Mouse (Mus musculus): ENCODE measurements around the gene Ubtd2. TPM values are rescaled to one million over a fixed set of nuclear protein-coding genes. Genes with fewer than 3 reads are reported as not detected.
A peak's percentile ranks its signal among the peaks of the same experiment; 100 is the strongest.

Ubtd2 gene
- polyA plus RNA-seq, 1 experiment from 2014 or later: 27.1 TPM

DNA sequence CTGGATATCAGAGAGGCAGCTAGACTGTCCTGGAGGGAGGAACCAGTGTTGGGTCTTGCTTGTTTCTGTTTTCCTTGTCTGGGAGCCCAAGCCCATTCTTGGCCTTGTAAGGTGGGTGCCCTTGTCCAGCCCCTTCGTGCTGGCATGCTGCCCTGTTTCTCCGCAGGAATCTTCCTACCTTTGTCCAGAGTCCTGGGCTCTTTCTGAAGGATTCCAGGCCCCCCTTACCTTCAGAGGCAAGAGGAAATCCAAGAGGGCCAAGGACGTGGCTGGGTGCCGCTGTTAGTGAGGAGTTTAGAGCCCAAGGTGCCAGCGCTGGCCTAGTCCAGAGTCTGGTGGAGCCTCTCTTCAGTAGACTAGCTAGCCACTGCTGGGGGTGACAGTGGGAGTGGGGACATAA is 89.3 kb downstream of the Ubtd2 start:
- H3K4me2 ChIP-seq (ENCODE audit: low read depth, low read length): no peak overlapping the region
- H3K4me1 ChIP-seq (ENCODE audit: control insufficient read depth, insufficient read depth, low read length): peaks cover 9% of the 10 kb centered on the region
- no peak for ATAC-seq (replicated peaks; ENCODE audit: extremely low read depth, insufficient read depth, low FRiP score)
- WGBS: 89% methylated on average over 5 of the region's 5 CpGs
- H3K9me3 ChIP-seq (replicated peaks; ENCODE audit: control insufficient read depth, low read length): no peaks in the 10 kb centered on the region
- no peak overlapping the region for H3K4me3 ChIP-seq (ENCODE audit: low read length)
- no peak overlapping the region for H3K9ac ChIP-seq (ENCODE audit: low read length)
- H3K27me3 ChIP-seq (ENCODE audit: control insufficient read depth, insufficient read depth, low read length): no peaks in the 10 kb centered on the region
- H3K36me3 ChIP-seq (ENCODE audit: control insufficient read depth, insufficient read depth): no peaks in the 10 kb centered on the region
- H3K27ac ChIP-seq (ENCODE audit: low read length): no peak overlapping the region

DNA sequence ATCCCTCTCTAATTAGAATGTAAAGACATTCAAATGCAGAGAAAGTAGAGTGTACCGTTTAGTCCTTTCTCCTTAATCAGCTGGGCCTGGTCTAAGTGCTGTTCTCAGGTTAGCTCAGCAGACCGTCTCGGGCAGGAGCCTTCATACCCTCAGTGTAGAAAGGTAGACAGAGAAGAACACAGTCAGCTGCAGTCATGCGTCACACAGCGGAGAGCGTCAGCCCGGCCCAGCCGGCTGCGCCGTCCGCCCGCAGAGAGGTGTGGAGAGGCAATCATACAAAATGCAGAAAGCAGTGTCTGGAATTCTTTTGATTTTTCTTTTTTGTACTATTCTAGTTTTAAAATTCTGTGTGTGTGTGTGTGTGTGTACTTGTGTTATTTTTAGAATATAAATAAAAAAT is 90.4 kb downstream of the Ubtd2 start:
- Histone ChIP-seq H3K27ac (ENCODE audit: low read length) (no peak overlapping the region), H3K9ac (ENCODE audit: low read length) (no peak overlapping the region), H3K4me3 (ENCODE audit: low read length) (no peak overlapping the region), H3K4me2 (ENCODE audit: low read depth, low read length) (no peak overlapping the region), H3K36me3 (ENCODE audit: control insufficient read depth, insufficient read depth) (no peaks in the 10 kb centered on the region), H3K4me1 (ENCODE audit: control insufficient read depth, insufficient read depth, low read length) (peaks cover 12% of the 10 kb centered on the region), H3K27me3 (ENCODE audit: control insufficient read depth, insufficient read depth, low read length) (no peaks in the 10 kb centered on the region), H3K9me3 (replicated peaks; ENCODE audit: control insufficient read depth, low read length) (no peaks in the 10 kb centered on the region)
- 84% methylated on average over 12 of the region's 12 CpGs for WGBS
- no peak for ATAC-seq (replicated peaks; ENCODE audit: extremely low read depth, insufficient read depth, low FRiP score)

DNA sequence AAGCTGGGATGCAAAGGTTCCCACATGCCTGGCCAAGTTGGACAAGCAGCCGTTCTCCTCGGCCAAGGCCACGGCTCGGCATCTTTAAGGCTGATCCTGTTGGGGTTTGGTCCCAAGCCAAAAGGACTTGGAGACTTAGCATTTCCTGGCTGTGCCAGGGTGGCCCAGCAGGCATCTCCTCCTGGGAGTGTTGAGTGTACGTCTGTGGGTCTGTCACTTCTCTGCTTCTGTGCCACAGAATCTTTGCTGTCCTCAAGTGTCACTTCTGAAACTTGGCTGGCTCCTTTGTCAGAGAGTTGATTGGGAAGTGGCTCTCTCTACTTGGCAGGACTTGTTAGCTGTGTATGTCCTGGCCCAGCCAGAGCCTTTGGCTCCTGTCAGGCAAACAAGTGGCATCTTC is 91.3 kb downstream of the Ubtd2 start:
- no peaks in the 10 kb centered on the region for H3K36me3 ChIP-seq (ENCODE audit: control insufficient read depth, insufficient read depth)
- peaks cover 12% of the 10 kb centered on the region for H3K4me1 ChIP-seq (ENCODE audit: control insufficient read depth, insufficient read depth, low read length)
- 38% methylated on average over 5 of the region's 5 CpGs for WGBS
- no peaks in the 10 kb centered on the region for H3K27me3 ChIP-seq (ENCODE audit: control insufficient read depth, insufficient read depth, low read length)
- no peak overlapping the region for H3K4me2 ChIP-seq (ENCODE audit: low read depth, low read length)
- H3K4me3 ChIP-seq (ENCODE audit: low read length): no peak overlapping the region
- no peak overlapping the region for H3K9ac ChIP-seq (ENCODE audit: low read length)
- no peaks in the 10 kb centered on the region for H3K9me3 ChIP-seq (replicated peaks; ENCODE audit: control insufficient read depth, low read length)
- no peak for ATAC-seq (replicated peaks; ENCODE audit: extremely low read depth, insufficient read depth, low FRiP score)
- no peak overlapping the region for H3K27ac ChIP-seq (ENCODE audit: low read length)

DNA sequence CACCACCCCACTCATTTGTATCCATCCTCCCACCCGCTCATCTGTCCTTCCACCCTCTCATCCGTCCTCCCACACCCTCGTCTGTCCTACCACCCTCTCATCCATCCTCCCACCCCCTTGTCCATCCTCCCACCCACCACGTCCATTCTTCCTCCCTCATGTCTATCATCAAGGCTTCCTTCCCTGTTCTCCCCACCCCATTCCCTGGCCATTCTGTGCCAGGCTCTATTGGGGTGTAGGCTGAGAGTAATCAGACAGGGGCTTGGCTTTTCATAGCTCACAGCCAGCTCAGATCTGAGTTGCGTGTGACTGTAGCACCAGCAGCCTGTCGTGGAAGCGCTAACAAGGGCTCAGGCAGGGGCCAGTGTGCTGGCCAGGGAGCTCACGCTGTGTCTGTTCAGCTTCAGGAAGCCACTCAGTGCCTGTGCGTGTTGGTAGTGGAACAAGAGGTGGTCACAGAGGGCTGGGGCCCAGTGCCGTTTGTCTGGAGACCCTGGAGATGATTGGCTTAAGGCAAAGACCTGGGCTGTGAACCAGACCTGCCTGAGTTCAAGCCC is 92.3 kb downstream of the Ubtd2 start:
- no peak overlapping the region for H3K27ac ChIP-seq (ENCODE audit: low read length)

DNA sequence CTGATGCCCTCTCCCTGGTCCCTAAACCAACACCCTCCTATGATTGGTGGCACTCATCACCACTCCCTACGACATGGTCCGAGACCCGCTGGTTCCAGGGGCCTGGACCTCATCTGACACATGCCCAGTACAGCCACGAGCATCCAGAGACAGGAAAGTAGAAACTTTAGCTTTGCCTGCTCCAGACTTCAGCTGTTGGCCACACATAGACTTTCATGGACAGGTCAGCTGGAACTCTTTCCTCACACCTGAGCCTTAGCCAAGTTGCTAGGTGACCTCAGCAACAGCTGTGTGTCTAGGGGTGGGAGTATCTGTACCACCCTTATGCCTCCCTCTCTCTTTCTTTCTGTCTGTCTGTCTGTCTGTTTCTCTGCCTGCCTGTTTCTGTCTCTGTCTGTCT is 93.1 kb downstream of the Ubtd2 start:
- no peak overlapping the region for H3K4me2 ChIP-seq (ENCODE audit: low read depth, low read length)
- no peak for ATAC-seq (replicated peaks; ENCODE audit: extremely low read depth, insufficient read depth, low FRiP score)
- H3K4me3 ChIP-seq (ENCODE audit: low read length): no peak overlapping the region
- H3K4me1 ChIP-seq (ENCODE audit: control insufficient read depth, insufficient read depth, low read length): peaks cover 25% of the 10 kb centered on the region
- WGBS: 56% methylated on average over 4 of the region's 4 CpGs
- no peaks in the 10 kb centered on the region for H3K27me3 ChIP-seq (ENCODE audit: control insufficient read depth, insufficient read depth, low read length)
- H3K27ac ChIP-seq (ENCODE audit: low read length): no peak overlapping the region
- no peaks in the 10 kb centered on the region for H3K9me3 ChIP-seq (replicated peaks; ENCODE audit: control insufficient read depth, low read length)
- no peaks in the 10 kb centered on the region for H3K36me3 ChIP-seq (ENCODE audit: control insufficient read depth, insufficient read depth)
- no peak overlapping the region for H3K9ac ChIP-seq (ENCODE audit: low read length)

More for the DNA sequence above, 92.3 kb downstream of the Ubtd2 start:
- H3K4me2 ChIP-seq (ENCODE audit: low read depth, low read length): no peak overlapping the region
- no peak overlapping the region for H3K4me3 ChIP-seq (ENCODE audit: low read length)
- H3K9ac ChIP-seq (ENCODE audit: low read length): no peak overlapping the region
- peaks cover 20% of the 10 kb centered on the region for H3K4me1 ChIP-seq (ENCODE audit: control insufficient read depth, insufficient read depth, low read length)
- 64% methylated on average over 10 of the region's 10 CpGs for WGBS
- H3K9me3 ChIP-seq (replicated peaks; ENCODE audit: control insufficient read depth, low read length): no peaks in the 10 kb centered on the region
- H3K36me3 ChIP-seq (ENCODE audit: control insufficient read depth, insufficient read depth): no peaks in the 10 kb centered on the region
- ATAC-seq (replicated peaks; ENCODE audit: extremely low read depth, insufficient read depth, low FRiP score): no peak
- no peaks in the 10 kb centered on the region for H3K27me3 ChIP-seq (ENCODE audit: control insufficient read depth, insufficient read depth, low read length)

DNA sequence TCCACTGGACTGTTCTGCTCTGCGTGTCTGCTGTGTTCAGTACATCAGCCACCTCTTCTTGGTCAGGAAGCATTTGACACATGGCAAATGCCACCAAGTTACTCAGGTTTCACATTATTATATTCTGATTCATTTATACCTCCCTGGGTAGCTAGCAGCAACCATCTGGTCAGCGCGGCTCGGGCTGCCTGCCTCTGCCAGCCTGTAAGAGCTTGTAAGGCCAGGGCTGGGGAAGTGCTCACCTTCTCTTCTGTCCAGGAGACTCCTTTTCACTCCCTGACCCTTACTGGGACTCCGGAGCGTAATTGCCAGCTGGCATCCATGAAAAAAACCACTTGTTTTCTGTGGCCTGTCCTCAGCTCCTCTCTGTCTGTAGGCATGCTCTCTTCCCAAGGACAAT is 94.1 kb downstream of the Ubtd2 start:
- no peak overlapping the region for H3K9ac ChIP-seq (ENCODE audit: low read length)
- no peaks in the 10 kb centered on the region for H3K36me3 ChIP-seq (ENCODE audit: control insufficient read depth, insufficient read depth)
- H3K27me3 ChIP-seq (ENCODE audit: control insufficient read depth, insufficient read depth, low read length): no peaks in the 10 kb centered on the region
- no peak overlapping the region for H3K4me2 ChIP-seq (ENCODE audit: low read depth, low read length)
- H3K9me3 ChIP-seq (replicated peaks; ENCODE audit: control insufficient read depth, low read length): no peaks in the 10 kb centered on the region
- no peak for ATAC-seq (replicated peaks; ENCODE audit: extremely low read depth, insufficient read depth, low FRiP score)
- H3K4me1 ChIP-seq (ENCODE audit: control insufficient read depth, insufficient read depth, low read length): peaks cover 35% of the 10 kb centered on the region
- H3K27ac ChIP-seq (ENCODE audit: low read length): no peak overlapping the region
- H3K4me3 ChIP-seq (ENCODE audit: low read length): no peak overlapping the region
- WGBS: 84% methylated on average over 6 of the region's 6 CpGs

DNA sequence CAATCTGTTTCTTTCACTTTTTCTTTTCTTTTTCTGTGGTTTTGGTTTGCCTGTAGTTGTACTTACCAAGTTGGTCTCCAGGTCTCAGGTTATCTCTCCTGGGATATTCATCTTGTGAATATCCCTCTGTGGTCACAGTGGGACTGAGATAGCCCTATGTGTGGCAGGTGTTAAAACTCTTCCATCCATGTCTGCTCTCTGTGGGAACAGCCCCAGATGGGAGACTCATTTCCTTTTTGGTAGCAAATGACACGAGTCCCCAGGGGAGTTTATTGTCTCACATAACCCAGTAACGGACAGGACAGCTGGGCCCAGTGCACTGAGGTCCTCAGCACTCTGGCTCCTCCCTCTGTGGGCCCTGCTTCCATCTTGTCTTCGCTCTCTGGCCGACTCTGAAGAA is 94.9 kb downstream of the Ubtd2 start:
- no peaks in the 10 kb centered on the region for H3K9me3 ChIP-seq (replicated peaks; ENCODE audit: control insufficient read depth, low read length)
- H3K4me3 ChIP-seq (ENCODE audit: low read length): no peak overlapping the region
- 66% methylated on average over 4 of the region's 4 CpGs for whole genome bisulfite sequencing
- H3K36me3 ChIP-seq (ENCODE audit: control insufficient read depth, insufficient read depth): no peaks in the 10 kb centered on the region
- no peak for ATAC-seq (replicated peaks; ENCODE audit: extremely low read depth, insufficient read depth, low FRiP score)
- no peak overlapping the region for H3K9ac ChIP-seq (ENCODE audit: low read length)
- H3K4me1 ChIP-seq (ENCODE audit: control insufficient read depth, insufficient read depth, low read length): peaks cover 41% of the 10 kb centered on the region
- no peak overlapping the region for H3K27ac ChIP-seq (ENCODE audit: low read length)
- no peaks in the 10 kb centered on the region for H3K27me3 ChIP-seq (ENCODE audit: control insufficient read depth, insufficient read depth, low read length)
- H3K4me2 ChIP-seq (ENCODE audit: low read depth, low read length): no peak overlapping the region

DNA sequence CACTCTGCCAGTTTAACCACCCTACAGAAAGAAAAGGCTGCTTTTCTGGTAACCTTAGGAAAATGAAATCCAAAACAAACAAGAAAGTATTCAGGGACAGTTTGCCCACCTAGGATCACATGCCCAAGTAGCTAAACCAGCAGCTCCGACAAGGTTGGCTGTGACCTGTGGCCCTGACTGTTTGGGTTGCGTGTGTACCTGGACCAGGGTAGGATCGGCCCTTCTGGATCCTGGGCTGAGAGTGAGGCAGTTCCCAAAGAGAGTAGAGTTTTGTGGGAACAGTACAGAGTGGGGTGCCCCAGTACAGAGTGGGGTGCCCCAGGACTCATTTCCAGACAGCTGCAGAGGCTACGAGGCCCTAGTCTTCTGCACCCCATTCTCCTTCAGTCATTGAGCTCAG is 95.9 kb downstream of the Ubtd2 start:
- Histone ChIP-seq H3K4me1 (ENCODE audit: control insufficient read depth, insufficient read depth, low read length) (peaks cover 45% of the 10 kb centered on the region), H3K27ac (ENCODE audit: low read length) (no peak overlapping the region)

DNA sequence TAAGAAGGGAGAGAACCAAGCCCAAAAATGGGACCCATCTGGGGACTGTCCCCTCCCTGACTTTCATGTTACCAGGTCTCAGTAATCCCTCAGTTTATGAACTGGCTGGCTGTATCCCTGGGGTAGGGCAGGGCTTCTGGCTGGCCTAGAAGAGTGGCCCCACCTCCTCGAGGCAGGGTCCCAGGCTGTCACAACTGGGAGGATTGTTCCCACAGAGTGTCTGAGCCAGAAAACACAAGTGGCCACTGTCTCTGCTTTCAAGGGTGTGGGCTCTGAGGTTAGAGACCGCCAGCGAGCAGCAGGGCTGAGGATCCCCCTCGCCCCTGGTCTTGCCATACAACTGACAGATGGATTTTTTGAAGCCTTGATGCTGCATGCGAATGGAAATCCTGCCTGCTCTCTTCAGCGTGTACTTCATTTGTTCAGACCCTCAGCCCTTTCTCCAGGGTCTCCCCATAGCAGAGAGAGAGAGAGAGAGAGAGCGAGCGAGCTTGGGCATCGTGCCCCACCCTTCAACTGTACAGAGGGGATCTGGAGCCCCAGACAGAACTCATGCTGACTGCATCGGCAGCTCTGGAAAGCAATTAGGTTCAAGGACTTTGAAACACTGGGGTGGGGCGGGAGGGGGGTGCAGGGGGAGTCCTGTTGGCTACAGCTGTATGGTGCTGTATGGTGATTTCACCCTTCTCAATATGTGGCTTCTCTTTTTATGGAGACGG is 96.6 kb downstream of the Ubtd2 start:
- no peak overlapping the region for H3K9ac ChIP-seq (ENCODE audit: low read length)
- H3K36me3 ChIP-seq (ENCODE audit: control insufficient read depth, insufficient read depth): no peaks in the 10 kb centered on the region
- H3K4me1 ChIP-seq (ENCODE audit: control insufficient read depth, insufficient read depth, low read length): peaks cover 45% of the 10 kb centered on the region
- no peak overlapping the region for H3K4me2 ChIP-seq (ENCODE audit: low read depth, low read length)
- 61% methylated on average over 12 of the region's 12 CpGs for WGBS
- H3K9me3 ChIP-seq (replicated peaks; ENCODE audit: control insufficient read depth, low read length): no peaks in the 10 kb centered on the region
- no peak overlapping the region for H3K4me3 ChIP-seq (ENCODE audit: low read length)
- no peak for ATAC-seq (replicated peaks; ENCODE audit: extremely low read depth, insufficient read depth, low FRiP score)
- H3K27me3 ChIP-seq (ENCODE audit: control insufficient read depth, insufficient read depth, low read length): no peaks in the 10 kb centered on the region
- H3K27ac ChIP-seq (ENCODE audit: low read length): 0 out of 2 replicates have a peak overlapping the region, but pooled peaks have one; percentile 4

More for the DNA sequence above, 95.9 kb downstream of the Ubtd2 start:
- ATAC-seq (replicated peaks; ENCODE audit: extremely low read depth, insufficient read depth, low FRiP score): no peak
- Histone ChIP-seq H3K4me2 (ENCODE audit: low read depth, low read length) (no peak overlapping the region), H3K9ac (ENCODE audit: low read length) (no peak overlapping the region), H3K9me3 (replicated peaks; ENCODE audit: control insufficient read depth, low read length) (no peaks in the 10 kb centered on the region), H3K36me3 (ENCODE audit: control insufficient read depth, insufficient read depth) (no peaks in the 10 kb centered on the region), H3K27me3 (ENCODE audit: control insufficient read depth, insufficient read depth, low read length) (no peaks in the 10 kb centered on the region), H3K4me3 (ENCODE audit: low read length) (no peak overlapping the region)
- WGBS: 92% methylated on average over 4 of the region's 4 CpGs
